Mouse (Mus musculus) ES-Bruce4 (cell line): ENCODE data around the gene Tldc1. TPM values are rescaled to one million over a fixed set of nuclear protein-coding genes. Genes with fewer than 3 reads are reported as not detected.

Experiments
- H3K27ac ChIP-seq: 2 replicates; pipeline ENCODE4 v1.5.1; 2012; ENCODE audit warnings: low read length, inconsistent platforms; ENCODE audit not compliant: insufficient read depth
- H3K27me3 ChIP-seq: 2 replicates; pipeline ENCODE4 v1.6.1; 2012; ENCODE audit warnings: mild to moderate bottlenecking, low read length, inconsistent platforms; ENCODE audit not compliant: control insufficient read depth, poor library complexity, insufficient read depth, severe bottlenecking
- H3K36me3 ChIP-seq: 2 replicates; pipeline ENCODE4 v1.6.1; 2012; ENCODE audit warnings: inconsistent platforms, mild to moderate bottlenecking, low read length, moderate library complexity; ENCODE audit not compliant: control insufficient read depth, poor library complexity, insufficient read depth, severe bottlenecking
- H3K4me1 ChIP-seq: one replicate; pipeline ENCODE4 v1.8.1; 2011; ENCODE audit warnings: low read length; ENCODE audit not compliant: control insufficient read depth, insufficient read depth
- H3K4me3 ChIP-seq: 2 replicates; pipeline ENCODE4 v1.5.1; 2011; ENCODE audit warnings: low read depth, mild to moderate bottlenecking, low read length
- H3K9ac ChIP-seq: 2 replicates; pipeline ENCODE4 v1.6.1; 2012; ENCODE audit warnings: low read depth, mild to moderate bottlenecking, inconsistent platforms; ENCODE audit not compliant: poor library complexity, severe bottlenecking
- H3K9me3 ChIP-seq: replicated peaks from 2 replicates; pipeline ENCODE4 v1.6.1; 2012; ENCODE audit warnings: mild to moderate bottlenecking, low read length, inconsistent platforms; ENCODE audit not compliant: control insufficient read depth, poor library complexity, insufficient read depth, severe bottlenecking
- CTCF ChIP-seq: IDR thresholded peaks from one replicate; pipeline ENCODE4 v1.8.1; 2011; ENCODE audit warnings: low read depth, low read length
- EP300 ChIP-seq: IDR thresholded peaks from 2 replicates; pipeline ENCODE4 v1.6.1; 2011; ENCODE audit warnings: low read depth, low read length; ENCODE audit not compliant: insufficient read depth
- POLR2A ChIP-seq: IDR thresholded peaks from one replicate; pipeline ENCODE4 v1.8.1; 2011; ENCODE audit warnings: low read length; ENCODE audit not compliant: insufficient read depth
- polyA plus RNA-seq: library from polyadenylated mRNA; stranded (reverse); fragments of >200 nt; gene quantifications from 2 replicates; pipeline ENCODE4 v1.2.4, GENCODE M21; 2011; ENCODE audit warnings: low read depth; ENCODE audit not compliant: missing spikeins, insufficient read depth, insufficient read length

The Tldc1 gene
- polyA plus RNA-seq, 1 experiment: 15.5 TPM

DNA sequence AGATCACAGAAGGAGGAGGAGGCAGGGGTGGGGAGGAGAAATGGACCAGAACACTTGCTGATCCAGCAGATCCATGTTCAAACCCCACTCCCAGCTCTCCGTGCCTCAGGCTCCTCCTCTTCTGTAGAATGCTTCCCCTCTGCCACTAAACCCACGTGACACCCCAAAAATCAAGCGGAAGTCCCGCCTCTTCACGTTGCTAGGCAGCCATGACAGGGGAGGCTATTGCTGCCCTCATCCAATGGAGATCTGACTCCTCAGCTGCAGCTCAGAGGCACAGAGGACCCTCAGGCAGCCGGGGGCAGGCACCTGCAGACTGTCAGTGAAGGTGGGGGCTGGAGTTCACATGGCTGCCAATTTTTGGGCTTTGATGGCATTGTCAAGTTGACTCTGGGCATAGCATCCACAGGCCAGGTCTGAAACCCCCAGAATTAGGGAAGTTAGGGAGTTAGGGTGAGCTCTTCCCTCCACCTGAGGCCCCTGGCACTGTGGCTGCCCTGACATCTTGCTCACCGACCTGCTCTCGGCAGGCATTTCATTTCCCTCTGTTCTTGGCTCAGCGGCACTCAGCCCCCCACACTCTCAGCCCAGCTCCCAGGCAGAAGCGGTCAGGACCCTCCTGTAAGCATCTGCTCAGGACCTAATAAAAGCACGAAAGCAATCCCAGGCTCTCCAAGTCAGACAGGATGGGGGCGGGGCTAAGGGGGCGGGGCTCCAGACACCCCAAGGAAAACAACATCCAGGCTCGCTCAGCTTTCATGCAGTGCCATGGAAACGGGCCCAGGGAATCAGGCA, 20.2 kb upstream of the Tldc1 start:
- Histone ChIP-seq H3K9ac (no peak overlapping the region), H3K27ac (no peak overlapping the region), H3K4me3 (peak overlapping the region; percentile 38; the same call in 1 of the 2 replicates), H3K27me3 (no peaks in the 10 kb centered on the region), H3K36me3 (no peaks in the 10 kb centered on the region), H3K9me3 (no peaks in the 10 kb centered on the region), H3K4me1 (peaks cover 2% of the 10 kb centered on the region)
- TF ChIP-seq CTCF (no peak), POLR2A (no peak), EP300 (no peak)

DNA sequence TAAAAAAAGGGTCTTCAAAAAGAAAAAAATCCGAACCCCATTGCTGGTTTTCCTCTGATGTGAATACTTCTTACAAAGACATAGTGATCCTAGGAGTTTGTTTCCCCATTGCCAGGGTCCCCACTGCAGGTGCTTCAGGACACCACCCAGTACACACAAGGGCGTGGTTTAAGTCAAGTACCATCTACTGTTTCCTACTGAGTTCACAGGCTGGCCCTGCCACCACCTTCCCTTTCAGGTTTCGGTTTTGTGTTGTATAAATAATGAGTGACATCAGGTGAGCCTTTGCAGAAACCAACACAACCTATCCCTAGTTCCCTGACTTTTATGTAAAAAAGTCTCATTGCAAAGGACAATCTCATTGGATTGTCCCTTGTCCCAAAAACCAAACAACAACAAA, 17.4 kb upstream of the Tldc1 start:
- no peak overlapping the region for H3K9ac ChIP-seq
- H3K27ac ChIP-seq: no peak overlapping the region
- H3K27me3 ChIP-seq: no peaks in the 10 kb centered on the region
- TF ChIP-seq CTCF (no peak), POLR2A (no peak), EP300 (no peak)
- H3K36me3 ChIP-seq: no peaks in the 10 kb centered on the region
- peaks cover 6% of the 10 kb centered on the region for H3K4me1 ChIP-seq
- H3K9me3 ChIP-seq: no peaks in the 10 kb centered on the region
- no peak overlapping the region for H3K4me3 ChIP-seq

DNA sequence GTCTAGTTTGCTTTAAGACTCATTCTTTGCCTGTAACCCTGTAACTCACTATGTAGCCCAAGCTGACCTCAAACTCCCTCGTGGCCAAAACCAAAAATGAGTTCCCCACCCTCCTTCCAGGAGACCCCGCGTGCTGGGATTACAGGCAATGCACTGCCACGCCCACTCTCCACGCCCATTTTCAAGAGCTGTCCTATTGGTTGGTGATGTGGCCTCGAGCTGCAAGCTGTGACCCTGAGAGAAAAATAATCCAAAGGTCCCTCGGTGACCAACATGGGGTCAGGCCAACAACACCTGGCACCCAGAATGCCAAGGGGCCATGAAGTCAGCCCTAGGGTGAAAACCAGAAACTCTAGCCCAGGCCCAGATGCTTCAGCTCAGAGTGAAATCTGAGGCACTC, 16.5 kb upstream of the Tldc1 start:
- TF ChIP-seq POLR2A (no peak), EP300 (no peak), CTCF (no peak)
- Histone ChIP-seq H3K27me3 (no peaks in the 10 kb centered on the region), H3K4me1 (peaks cover 6% of the 10 kb centered on the region), H3K36me3 (no peaks in the 10 kb centered on the region), H3K27ac (no peak overlapping the region), H3K9ac (no peak overlapping the region), H3K4me3 (no peak overlapping the region), H3K9me3 (no peaks in the 10 kb centered on the region)

DNA sequence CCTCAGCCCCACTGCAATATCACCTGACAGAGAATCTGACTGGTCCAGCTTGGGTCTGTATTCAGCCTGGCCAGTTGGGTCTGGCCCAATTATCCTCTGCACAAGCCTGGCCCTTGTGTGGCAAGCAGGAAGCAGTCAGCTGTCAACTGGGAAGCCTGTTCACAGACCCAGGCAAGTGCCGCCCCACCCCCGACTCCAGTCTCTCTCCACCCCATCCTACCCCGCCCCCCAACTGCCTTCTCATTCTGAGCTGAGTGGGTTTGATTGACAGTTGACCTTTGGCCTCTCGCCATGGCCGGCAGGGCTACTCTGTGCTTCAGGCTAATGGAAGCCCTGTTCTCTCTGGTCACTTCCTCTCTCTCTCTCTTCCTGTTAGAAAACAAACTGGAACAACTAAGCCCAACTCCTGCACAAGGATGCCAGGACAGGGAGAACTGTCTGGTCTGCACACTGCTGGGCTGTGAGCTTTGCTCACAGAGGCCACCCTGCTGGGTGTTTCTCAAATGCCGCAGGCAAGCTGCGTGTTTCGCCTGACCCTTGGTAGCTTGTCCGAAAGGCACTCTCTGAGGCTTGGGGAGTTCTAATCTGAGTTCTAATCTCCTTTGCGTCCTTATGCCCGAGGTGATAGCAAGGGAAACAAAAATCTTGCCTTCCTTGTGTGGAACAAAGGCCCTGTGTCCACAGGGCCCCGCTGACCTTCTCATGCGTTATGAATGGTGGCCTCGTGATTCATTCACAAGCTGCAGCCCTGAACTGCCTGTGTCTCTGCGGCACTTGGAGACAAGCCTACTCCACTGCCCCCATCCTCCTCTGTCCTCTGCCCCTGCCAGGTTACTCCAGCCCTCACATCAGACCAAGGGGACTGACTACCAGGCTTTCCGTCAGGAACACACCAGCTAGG, 13.8 kb upstream of the Tldc1 start:
- no peaks in the 10 kb centered on the region for H3K9me3 ChIP-seq
- H3K4me1 ChIP-seq: peaks cover 7% of the 10 kb centered on the region
- no peak overlapping the region for H3K27ac ChIP-seq
- H3K9ac ChIP-seq: no peak overlapping the region
- TF ChIP-seq EP300 (no peak), CTCF (no peak), POLR2A (no peak)
- no peak overlapping the region for H3K4me3 ChIP-seq
- H3K36me3 ChIP-seq: no peaks in the 10 kb centered on the region
- no peaks in the 10 kb centered on the region for H3K27me3 ChIP-seq

DNA sequence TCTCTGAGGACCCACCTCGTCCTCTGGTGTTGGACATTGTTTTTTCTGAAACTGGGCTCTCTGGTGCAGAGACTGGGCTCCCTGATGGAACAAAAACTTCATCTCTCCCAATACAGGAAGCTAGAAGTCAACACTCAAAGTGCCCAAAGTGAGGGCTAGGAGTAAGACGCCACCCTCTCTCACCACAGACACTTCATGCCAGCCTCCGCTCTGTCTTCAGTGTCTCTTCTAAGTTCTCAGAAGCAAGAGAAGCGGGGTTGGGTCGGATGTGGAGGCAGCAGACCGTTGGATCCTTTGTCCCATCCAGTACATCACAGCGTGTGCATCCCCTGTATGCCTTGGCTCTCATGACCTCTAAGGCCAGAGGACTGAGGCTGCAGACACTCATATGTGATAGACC, 11.4 kb upstream of the Tldc1 start:
- H3K9me3 ChIP-seq: no peaks in the 10 kb centered on the region
- peaks cover 7% of the 10 kb centered on the region for H3K4me1 ChIP-seq
- no peak for TF ChIP-seq EP300
- TF ChIP-seq POLR2A: no peak
- no peak for TF ChIP-seq CTCF
- no peaks in the 10 kb centered on the region for H3K27me3 ChIP-seq
- peak overlapping the region; percentile 14; the same call in 1 of the 2 replicates for H3K4me3 ChIP-seq
- H3K27ac ChIP-seq: no peak overlapping the region
- H3K36me3 ChIP-seq: no peaks in the 10 kb centered on the region
- no peak overlapping the region for H3K9ac ChIP-seq

DNA sequence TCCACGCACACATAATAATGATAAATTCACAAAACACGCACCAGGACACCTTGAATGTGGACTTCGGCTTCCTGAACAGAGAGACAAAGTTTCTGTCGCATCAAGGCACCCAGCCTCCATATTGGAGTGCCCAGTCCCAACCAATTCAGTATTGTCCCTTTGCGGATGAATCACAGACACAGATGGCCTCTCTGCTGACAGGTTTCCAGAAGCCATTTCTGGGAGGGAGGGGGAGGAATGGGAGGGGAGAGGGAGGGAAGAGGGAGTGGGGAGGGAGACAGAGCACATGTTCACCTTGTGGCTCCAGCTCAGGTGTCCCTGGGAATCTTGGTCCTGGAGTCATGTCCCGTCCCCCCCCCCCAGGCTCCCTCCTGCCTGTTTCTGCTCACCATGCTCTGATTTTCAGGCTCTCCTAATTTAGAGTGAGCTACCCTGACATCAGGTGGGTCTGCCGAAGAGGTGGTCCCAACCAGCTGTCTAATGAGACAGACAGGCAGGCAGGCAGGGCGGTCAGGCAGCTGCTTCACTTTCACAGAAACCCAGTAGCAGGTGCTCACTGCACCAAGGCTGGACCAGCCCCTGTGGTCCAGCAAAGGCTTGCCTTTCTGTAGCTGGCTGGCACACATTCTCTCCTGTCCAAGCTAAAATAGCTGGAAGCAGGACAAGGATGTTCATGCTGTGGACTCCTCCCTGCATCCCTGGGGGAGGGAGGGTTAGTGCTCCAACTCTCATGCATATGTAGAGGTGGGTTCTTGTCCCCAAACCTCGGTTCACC, 10.6 kb upstream of the Tldc1 start:
- H3K4me3 ChIP-seq: no peak overlapping the region
- H3K36me3 ChIP-seq: no peaks in the 10 kb centered on the region
- no peak overlapping the region for H3K27ac ChIP-seq
- no peak overlapping the region for H3K9ac ChIP-seq
- TF ChIP-seq EP300 (no peak), CTCF (no peak), POLR2A (no peak)
- H3K9me3 ChIP-seq: no peaks in the 10 kb centered on the region
- peaks cover 5% of the 10 kb centered on the region for H3K4me1 ChIP-seq
- no peaks in the 10 kb centered on the region for H3K27me3 ChIP-seq
